Mouse (Mus musculus): ENCODE measurements around the gene Eea1. TPM values are rescaled to one million over a fixed set of nuclear protein-coding genes. Genes with fewer than 3 reads are reported as not detected.

Gene Eea1
- polyA plus RNA-seq, 1 experiment from 2014 or later = 18.6 TPM

GRCm38 (mm10) chr10:96094559-96094958, 154.1 kb downstream of the Eea1 start:
- ATAC-seq (ENCODE audit: low read depth) = no peak
- no peaks in the 10 kb centered on the region for H3K36me3 ChIP-seq (ENCODE audit: control insufficient read depth, insufficient read depth, low read length)
- H3K4me3 ChIP-seq (ENCODE audit: low read length) = no peak overlapping the region
- no peaks in the 10 kb centered on the region for H3K4me1 ChIP-seq (replicated peaks; ENCODE audit: control insufficient read depth, insufficient read depth, low read length)
- H3K9me3 ChIP-seq (ENCODE audit: control insufficient read depth, low read length) = no peaks in the 10 kb centered on the region
- no peak overlapping the region for H3K9ac ChIP-seq (ENCODE audit: low read length)
- no peaks in the 10 kb centered on the region for H3K27me3 ChIP-seq (ENCODE audit: control insufficient read depth, insufficient read depth, low read depth, low read length)
- no peak overlapping the region for H3K4me2 ChIP-seq (ENCODE audit: low read depth, low read length)
- 53% methylated on average over 2 of the region's 2 CpGs for WGBS
- no peak overlapping the region for H3K27ac ChIP-seq (ENCODE audit: low read length)

Other genes starting within 250 kb of the Eea1 start
- gene Gm33543, start 97.7 kb upstream of the Eea1 start, polyA plus RNA-seq (2015; fragmentation: Nextera tagmentation; extraction: Ambion mirVana) = not detected in 2 replicates
- not detected in 2 replicates for gene Gm5426, start 196.0 kb downstream of the Eea1 start, polyA plus RNA-seq (2015; fragmentation: Nextera tagmentation; extraction: Ambion mirVana)

Data from lung, embryonic 16.5 days (tissue).